Mouse (Mus musculus) T-helper 17 cell (primary cell): ENCODE measurements around the gene Txnrd3.

Experiments
- in situ Hi-C, 2 experiments: fragments of 300-600 bp; cut with MboI, MseI; formaldehyde crosslinking; loops; 1 replicate in 1 of 2; 2 replicates in 1 of 2; pipeline ENCODE4 v1.15.1; 2025; ENCODE audit warnings: high pct_unique_total_duplicates in 2 of 2

The Txnrd3 gene

DNA sequence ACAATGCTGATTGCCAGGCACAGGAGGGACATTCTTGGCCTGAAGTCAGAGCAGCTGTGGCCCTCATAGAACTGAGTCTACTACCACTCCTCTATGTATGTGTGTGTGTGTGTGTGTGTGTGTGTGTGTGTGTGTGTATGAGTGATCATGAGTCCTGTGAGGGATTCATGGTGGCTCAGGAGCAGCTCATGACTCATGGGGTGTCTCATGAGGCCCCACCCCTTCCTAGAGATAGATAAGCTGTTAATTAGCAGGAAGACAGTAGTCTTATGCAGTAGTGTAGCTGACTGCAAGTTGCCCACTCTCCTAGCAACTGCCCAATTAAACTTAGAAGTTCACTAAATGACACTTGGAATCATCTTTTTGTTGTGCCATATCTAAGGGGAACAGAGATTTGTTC lies 8.0 kb downstream of the Txnrd3 start:
- in situ Hi-C loops: no loop called here

DNA sequence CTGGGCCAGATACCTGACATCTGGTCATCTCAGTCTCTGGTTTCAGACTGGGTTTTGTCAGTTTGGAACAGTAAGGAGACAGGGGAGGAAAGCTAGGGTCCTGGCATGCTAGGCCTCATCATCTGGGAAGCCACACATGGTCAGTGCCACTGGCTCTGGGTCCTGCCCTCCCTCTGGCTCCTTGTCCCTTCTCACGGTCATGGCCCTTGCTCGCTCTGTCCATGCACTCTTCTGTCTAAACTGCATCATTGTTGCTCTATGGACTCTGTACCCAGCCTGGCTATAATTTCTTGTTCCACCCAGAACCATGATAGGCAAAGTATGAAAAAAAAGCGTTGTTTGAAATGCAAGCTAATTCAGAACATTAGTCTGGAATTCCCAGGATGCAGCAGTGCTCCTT lies 11.2 kb downstream of the Txnrd3 start:
- in situ Hi-C loops: no loop called here

DNA sequence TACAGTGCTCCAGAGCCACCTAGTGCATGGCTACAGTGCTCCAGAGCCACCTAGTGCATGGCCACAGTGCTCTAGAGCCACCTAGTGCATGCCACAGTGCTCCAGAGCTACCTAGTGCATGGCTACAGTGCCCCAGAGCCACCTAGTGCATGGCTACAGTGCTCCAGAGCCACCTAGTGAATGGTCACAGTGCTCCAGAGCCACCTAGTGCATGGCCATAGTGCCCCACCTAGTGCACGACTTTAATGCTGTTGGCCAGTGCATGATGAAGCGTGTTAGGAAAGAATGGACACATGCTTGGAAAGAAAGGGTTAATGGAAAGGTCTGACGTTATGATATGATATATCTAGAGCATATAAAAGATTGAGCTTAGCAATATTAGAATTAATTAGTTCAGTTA lies 14.6 kb downstream of the Txnrd3 start:
- in situ Hi-C loops: no loop called here

DNA sequence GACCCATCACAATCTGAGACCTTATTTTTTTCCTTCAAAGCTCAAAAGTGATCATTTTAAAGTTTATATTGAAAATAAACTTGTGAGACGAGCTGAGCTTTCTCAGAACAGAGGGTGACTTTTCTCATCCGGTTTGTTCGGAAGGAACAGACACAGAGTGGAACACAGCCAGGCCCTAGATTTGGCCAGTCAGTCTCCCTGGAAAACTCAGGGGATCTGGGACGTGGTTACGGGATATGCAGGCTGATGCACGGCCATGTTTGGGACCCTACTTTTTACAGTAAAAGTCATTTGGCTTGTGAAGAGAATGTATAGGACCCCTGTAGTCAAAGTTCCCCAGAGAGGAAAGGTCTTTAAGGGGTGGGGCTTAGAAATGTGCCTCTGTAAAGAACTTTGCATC lies 15.1 kb downstream of the Txnrd3 start:
- in situ Hi-C loops: no loop called here

DNA sequence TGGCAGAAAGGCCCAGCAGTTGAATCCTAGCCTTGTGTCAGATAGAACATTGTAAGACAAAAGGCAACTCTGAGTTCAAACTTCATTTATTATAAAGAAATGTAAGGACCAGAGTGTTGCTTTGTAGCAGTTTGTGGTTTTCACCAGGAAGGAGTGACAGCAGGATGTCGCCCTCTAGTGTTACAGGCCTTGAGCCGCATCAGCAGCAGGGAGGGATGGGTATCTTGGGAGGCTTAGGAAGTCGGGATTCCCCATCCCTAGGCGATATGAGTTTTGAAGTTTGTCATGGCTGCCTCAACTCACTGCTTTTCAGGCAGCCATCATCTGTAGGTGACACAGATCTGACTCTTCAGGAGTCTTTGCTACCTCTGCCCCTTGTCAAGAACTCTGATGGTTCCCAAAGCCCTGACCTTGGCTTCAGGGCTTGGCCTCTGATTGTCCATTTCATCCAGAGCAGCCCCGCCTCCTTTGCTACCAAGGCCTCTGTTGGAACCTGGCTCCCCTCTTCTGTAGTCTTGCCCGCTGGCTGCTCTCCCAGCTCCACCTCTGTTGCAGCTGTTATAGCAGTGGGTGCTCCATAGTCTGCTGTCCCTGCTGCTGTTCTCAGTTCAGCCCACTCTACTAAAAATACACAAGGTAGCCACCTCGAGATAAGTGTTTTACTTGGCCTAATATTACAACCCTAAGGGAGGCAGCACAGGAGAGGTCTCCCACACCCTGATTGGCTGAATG lies 16.1 kb downstream of the Txnrd3 start:
- in situ Hi-C loops: no loop called here

DNA sequence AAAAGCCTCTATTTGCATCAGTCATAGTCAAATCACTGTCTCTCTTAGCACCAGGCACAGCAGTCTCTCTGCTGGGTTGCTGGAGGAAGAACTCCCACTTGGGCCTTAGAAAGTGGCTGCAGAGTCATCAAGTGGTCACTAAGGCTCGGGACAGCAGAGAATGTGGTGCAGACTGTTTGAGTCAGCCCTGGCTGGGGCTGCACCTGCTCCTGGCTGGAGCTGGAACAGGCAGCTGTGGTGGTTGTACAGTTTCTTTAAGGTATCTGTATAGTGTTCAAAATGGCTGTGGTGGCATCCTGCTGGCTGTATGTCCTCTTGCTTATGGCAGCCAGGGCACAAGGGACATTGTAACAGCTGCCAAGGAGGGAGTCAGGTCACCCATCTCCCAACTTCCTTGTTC lies 16.7 kb downstream of the Txnrd3 start:
- in situ Hi-C loops: no loop called here

DNA sequence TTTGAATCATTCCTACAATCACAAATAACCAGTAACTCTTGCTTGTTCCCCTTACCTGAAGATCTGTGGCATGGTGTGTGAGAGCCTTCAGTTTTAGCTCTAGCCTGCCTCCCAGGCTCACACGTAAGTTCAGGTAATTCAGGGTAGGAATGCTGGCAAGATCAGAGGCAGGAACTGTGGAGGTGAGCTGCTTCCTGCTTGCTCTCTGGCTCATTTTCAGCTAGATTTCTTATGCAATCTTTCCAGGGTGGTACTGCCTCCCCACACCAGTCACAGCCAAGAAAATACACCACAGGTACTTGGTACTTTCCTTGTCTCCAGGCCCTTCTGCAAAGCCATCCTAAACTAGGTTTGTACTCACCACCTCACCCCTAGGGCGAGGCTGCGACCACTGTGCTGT lies 18.7 kb downstream of the Txnrd3 start:
- in situ Hi-C loops: no loop called here

DNA sequence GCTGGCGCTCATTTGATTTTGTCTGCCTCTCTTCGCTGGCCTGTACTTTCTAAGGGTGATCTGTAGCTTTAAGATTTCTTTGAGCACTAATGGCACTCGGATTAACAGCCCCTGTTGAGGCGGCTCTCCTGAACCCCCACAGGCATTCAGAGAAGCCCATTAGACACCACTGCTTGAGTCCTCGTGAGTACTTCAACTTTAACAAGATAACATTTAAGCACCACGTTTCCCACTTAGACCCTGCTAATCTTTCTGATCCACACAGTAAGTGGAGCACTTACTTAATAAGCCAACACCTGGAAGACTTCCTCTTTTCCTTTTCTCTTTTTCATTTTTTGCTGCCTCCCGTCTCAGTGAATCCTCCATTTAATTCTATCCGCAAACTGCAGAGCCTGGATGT lies 21.4 kb downstream of the Txnrd3 start:
- in situ Hi-C loops: no loop called here

DNA sequence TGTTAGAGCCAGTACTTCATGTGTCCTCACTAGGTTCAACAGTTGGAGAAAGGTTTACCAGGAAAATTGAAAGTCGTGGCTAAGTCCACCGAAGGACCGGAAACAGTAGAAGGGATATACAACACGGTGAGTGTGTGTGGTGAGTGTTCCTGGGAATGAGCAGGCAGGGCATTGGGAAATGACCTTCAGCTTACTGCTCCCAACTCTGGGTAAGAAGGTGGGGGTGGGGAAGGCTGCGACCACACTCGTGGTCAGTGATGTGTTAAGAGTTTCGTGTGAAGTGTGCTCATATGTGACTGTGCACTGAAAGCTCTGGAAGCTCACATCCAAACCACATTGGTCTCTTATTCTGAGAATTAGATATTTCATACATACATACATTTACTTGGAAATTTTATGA lies 21.9 kb downstream of the Txnrd3 start:
- in situ Hi-C loops: no loop called here

DNA sequence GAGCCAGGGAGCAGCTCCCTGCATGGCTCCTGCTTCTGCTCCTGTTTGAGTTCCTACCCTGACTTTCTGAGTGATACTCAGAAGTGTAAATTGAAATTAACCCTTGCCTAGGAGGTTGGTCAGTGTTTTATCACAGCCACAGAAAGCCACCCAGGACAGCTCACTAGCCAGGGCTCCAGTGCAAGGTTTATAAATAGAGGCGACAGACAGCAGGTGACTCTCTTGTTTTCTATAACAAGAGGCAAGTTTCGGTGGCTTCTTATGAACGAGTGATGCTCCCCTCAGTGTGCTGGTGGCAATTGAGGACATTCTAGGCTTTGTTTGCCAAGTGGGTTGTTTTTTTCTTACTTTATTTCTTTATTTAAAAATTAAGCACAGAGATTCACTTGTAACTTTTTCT lies 23.2 kb downstream of the Txnrd3 start:
- in situ Hi-C loops: no loop called here

DNA sequence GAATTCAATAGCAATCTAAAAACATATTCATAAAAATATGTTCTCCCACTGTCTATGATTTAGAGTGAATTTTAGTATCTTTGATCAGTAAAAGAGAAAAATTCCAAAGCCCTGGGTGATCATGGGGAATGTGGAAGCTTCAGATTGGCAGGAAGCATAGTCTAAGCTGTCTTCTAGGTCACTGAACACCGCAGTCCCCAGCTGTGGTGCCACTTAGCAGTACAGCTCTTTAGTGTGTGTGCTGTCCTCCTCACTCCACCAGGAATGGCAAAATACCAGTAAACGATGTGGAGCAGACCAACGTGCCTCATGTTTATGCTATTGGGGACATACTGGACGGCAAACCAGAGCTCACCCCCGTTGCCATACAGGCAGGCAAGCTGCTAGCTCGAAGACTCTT lies 25.8 kb downstream of the Txnrd3 start:
- in situ Hi-C loops: no loop called here

DNA sequence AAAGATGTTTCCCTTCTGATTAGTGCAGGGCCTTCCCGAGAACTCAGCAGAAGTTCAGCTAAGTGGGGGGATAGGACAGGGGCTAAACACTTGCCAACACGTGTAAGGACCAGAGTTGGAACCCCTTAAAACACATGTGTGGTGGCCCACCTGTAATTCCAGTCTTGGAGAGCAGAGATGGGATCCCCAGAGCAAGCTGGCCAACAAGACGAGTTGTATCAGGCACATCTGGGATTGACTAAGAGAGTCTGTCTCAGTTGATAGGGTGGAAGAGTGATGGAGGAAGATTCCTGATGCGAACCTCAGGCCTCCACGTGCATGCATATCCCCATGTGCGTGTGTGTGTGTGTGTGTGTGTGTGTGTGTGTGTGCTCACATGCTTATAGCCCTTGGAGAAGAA lies 27.6 kb downstream of the Txnrd3 start:
- in situ Hi-C loops: no loop called here

DNA sequence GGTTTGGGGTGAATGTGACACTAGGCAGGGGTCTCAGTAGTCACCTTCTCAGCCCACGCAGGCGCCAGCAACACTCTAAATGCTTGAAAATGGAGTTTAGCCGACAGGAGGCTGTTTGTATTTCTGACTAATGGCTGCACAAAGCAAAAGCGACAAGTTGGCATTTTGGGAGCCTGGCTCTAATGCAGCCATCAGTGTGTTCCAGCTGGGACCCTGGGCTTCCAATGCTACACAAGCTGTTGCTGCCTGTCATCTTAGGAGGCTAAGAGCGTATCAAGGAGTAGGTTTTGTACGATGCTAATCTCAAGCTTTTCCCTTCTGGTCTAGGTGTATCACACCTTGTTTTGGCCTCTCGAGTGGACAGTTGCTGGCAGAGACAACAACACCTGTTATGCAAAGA lies 28.9 kb downstream of the Txnrd3 start:
- in situ Hi-C loops: no loop called here

DNA sequence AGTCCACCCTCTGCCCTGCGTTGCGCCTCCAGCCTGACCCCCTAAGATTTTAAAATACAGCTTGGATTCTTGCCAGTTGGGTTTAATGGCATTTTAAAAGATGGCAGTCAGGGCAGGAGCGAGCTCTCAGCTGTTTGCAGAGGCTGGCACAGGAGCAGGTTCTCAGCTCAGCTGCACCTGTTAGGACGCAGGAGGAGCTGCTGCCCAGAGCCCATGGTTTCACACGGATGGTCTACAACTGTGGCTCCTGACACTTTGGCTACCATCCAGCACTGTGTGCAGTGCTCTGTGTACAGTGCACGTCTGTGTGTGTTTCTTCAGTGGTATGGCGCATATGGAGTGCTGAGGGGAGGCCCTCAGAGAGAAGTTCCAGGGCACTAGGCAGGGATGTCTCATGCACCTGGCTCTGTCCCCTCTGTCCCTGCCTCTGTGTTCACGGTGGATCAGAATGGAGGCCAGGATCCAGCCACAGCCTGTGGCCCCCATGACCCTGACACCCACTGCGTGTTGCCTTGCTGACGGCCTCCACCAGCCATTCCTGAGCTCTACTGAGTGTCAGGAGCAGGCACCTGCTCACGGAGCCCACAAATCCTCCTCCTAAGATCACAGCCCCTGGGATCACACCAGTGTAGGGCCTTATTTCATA lies 29.5 kb downstream of the Txnrd3 start:
- in situ Hi-C loops: no loop called here

DNA sequence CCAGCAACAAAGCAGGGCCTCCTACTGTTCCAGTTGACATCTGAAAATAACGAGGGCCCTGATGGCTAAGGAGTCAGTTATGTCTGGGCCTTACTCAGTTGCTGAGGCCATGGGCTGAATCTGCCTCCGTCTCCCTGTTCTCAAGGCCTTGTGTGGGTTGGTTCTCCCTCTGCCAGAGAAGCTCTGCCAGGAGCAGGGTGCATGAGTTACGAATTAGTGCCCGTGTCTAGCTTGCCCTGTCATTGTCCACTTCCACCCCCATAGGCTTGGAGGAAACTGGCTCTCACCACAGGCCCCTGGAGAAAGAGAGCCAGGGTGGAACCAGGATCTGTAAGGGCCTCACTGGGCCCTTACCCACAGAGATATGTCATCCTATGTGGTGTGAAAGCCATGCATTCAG lies 34.7 kb downstream of the Txnrd3 start:
- in situ Hi-C loops: loop anchor here (5.0 to 25.0 kb wide), 2 partner anchors 749 to 859 kb away; partner anchors contain the start of gene Cfap100 (in 1 of the 2)

DNA sequence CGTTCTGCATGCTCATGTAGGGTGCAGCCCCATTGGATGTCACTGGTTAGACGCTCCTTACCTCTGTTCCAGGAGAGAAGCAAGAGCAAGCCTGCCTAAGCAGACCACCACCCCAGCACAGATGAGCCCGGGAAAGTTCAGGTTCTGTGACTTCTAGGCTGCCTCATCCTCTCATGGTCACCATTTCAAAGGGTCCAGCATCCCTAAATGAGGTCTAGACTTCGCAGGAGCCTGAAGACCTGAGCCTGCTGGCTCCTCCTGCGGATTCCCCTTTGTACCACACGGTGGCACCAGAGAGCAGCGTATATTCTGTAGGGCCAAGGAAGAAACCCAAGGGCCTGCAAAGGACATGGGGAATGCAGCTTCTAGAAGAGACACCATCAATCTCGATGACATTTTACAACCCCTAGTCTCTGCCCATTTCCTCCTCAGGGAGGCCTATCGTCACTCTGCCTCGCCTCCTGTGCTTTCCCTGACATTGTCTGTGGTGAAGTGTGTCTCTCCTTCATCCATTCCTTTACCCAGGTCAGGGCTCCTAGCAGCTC lies 35.6 kb downstream of the Txnrd3 start:
- in situ Hi-C loops: loop anchor here (5.0 to 25.0 kb wide), 2 partner anchors 748 to 858 kb away; partner anchors contain the start of gene Cfap100 (in 1 of the 2)

DNA sequence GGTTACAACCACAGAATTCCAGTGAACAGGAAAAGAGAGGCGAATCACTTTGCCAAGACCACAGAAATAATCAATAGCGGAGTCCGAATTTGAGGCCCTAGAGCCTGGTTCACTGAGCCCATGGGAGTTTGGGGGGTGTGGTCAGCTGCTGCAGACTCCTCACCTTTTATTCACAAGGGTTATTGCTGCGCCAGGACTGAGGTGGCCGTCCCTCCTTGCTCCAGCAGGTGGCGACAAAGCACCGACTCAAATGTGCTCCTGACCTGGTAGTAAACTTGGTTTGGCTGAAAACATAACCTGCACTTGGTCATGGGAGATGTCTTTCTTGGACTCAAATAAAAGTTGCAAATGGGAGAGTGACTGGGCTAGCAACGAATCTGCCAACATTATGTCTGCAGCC lies 36.4 kb downstream of the Txnrd3 start:
- in situ Hi-C loops: loop anchor here (5.0 to 25.0 kb wide), 4 partner anchors 645 to 857 kb away; partner anchors contain the start of genes Chst13 (in 1 of the 2) and Uroc1 (in 1 of the 2)

DNA sequence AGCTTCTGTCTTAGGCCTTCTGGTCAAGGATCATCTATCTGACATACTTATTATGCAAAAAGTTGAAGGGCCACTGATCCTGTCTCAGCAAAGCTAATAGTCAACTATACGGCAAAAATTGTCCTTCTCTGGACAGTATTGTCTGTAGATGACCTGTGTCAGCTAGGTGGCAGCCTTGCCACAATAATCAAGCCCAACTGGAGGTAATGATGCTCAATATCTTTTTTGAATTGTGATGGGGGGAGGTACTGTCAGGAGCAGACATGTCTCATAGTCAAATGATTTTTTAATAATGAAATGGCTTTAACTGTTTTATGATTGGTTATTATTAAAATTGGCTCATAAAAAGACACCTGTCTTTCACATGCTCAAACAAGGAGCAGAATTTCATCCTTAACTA lies 40.4 kb downstream of the Txnrd3 start:
- in situ Hi-C loops: loop anchor here (5.0 to 25.0 kb wide), 4 partner anchors 641 to 853 kb away; partner anchors contain the start of genes Chst13 (in 1 of the 2) and Uroc1 (in 1 of the 2)

DNA sequence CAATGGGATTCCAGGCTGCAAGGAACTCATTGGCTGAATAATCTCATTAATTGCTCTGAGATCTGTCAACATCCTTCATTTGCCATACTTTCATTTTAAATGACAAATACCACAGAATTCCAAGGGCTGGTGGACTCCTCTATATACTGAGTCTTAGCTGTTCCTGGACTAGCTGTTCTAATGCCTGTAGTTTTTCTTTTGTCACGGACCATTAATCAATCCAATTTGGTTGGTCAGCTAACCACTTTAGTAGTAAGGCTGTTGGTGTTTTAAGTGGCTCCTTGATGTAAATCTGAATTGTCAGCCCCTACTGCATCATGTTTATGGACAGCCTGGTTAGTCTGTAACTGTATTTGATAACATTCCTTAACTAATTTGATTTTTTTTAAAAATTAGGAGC lies 43.3 kb downstream of the Txnrd3 start:
- in situ Hi-C loops: loop anchor here in 1 of 2 experiments (10.0 to 25.0 kb wide), 2 partner anchors 638 to 850 kb away; partner anchors contain the start of gene Chst13

DNA sequence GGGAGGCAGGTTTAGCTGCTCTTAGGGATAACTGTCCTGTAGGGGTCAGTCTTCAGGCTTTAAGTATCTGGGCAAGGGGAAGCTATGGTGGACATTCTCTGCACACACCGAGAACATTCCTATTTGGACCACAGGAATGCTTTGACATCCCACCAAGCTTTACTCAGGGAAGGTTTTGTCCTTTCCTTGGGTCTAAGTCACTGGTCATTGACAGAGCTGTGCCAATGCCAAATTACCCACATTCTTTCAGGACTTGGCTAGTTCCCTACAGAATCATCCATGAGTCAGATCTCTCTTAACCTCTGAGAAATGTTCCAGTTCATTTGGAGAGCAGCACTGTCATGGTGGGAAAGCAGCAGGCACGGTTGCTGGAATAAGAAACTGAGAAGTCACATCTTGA lies 62.8 kb downstream of the Txnrd3 start:
- in situ Hi-C loops: no loop called here

DNA sequence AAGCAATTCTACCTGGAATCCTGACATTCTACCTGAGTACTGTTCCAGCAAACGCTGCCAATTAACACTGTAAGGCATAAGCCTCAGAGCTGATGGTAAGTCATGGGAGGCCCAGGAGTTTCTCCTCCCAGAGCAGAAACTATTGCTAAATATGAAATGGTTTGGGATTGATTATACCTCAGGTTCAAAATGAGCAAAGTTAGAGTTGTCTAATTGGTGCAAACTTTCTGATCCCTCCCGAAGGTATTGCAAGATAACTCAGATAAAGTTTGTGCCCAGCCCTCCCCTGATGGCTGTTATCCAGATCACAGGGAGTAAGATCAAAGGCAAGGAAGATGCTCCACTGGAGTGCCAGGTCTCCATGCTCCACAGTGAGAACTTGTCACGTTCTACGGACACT lies 63.5 kb downstream of the Txnrd3 start, which contains the start of gene Vmn1r40:
Gene Vmn1r40 (plus strand): TSS at position 301 of the 400 bp plus-strand sequence.
- in situ Hi-C loops: no loop called here

DNA sequence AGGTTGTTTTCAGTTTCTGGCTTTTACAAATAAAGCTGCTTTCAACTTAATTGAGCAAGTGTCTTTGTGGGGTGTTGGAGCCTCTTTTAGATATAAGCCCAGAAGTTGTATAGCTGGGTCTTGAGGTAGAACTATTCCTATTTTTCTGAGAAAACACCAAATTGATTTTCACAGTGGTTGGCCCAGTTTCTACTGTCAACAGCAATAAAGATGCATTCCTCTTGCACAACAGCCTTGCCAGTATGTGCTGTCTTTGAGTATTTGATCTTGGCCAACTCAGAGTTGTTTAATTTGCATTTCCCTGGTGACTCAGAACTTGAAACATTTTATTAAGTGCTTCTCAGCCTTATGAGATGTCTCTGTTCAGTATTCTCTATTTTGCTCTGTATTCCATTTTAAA lies 74.3 kb downstream of the Txnrd3 start:
- in situ Hi-C loops: loop anchor here in 1 of 2 experiments (10.0 kb wide), 1 partner anchor 237 kb away; no protein-coding TSS in a partner anchor
